Mouse (Mus musculus) 416B (cell line): ENCODE data around the gene St8sia1.

Experiments
- DNase-seq: peaks from one replicate; pipeline ENCODE4 v3.0.0; 2011; ENCODE audit warnings: low read depth

The St8sia1 gene

DNA sequence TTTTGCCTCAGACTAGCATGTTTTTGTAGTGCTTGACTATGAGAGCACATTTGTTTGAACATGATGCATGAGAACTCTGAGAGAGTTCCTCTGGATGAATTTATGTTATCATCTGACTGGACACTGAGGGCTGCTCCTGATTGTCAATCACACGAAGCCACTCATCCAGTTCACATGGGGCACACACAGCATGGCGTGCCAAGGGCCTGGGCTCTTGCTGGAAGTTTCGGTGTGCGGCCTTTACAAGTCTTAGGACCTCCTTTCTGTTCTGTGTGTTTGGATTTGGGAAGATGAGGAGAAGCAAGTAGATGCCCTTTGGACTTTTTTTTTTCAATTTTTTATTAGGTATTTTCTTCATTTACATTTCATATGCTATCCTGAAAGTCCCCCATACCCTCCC lies 100.4 kb downstream of the St8sia1 start:
- no peak for DNase-seq

GRCm38 (mm10) chr6:142862265-142862664 lies 102.0 kb downstream of the St8sia1 start:
- peak; percentile 89 for DNase-seq

GRCm38 (mm10) chr6:142860396-142860795 lies 103.9 kb downstream of the St8sia1 start:
- no peak for DNase-seq

DNA sequence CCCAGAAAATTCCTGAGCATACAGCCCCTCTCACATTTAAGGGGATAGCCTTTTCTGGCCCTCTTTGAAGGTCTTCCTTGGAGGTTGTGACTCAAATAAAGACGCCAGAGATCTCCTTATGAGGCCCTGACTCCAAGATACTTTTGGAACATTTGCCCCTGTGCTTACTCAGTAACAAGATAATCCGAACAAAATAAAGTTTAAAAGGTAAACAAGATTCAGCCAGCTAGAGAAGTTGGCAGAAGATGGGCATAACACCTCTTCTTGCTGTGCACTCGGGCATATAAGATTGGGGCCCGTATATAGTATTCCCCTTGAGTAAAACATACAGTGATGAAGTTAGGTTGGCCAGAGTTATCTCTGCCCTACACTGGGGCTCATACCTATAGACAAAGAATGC lies 104.3 kb downstream of the St8sia1 start:
- DNase-seq, result no peak

GRCm38 (mm10) chr6:142858937-142859336 lies 105.3 kb downstream of the St8sia1 start:
- DNase-seq, result peak; percentile 76

GRCm38 (mm10) chr6:142856258-142856874 lies 107.9 kb downstream of the St8sia1 start:
- DNase-seq, result peak; percentile 35

GRCm38 (mm10) chr6:142855761-142856160 lies 108.5 kb downstream of the St8sia1 start:
- DNase-seq, result no peak

DNA sequence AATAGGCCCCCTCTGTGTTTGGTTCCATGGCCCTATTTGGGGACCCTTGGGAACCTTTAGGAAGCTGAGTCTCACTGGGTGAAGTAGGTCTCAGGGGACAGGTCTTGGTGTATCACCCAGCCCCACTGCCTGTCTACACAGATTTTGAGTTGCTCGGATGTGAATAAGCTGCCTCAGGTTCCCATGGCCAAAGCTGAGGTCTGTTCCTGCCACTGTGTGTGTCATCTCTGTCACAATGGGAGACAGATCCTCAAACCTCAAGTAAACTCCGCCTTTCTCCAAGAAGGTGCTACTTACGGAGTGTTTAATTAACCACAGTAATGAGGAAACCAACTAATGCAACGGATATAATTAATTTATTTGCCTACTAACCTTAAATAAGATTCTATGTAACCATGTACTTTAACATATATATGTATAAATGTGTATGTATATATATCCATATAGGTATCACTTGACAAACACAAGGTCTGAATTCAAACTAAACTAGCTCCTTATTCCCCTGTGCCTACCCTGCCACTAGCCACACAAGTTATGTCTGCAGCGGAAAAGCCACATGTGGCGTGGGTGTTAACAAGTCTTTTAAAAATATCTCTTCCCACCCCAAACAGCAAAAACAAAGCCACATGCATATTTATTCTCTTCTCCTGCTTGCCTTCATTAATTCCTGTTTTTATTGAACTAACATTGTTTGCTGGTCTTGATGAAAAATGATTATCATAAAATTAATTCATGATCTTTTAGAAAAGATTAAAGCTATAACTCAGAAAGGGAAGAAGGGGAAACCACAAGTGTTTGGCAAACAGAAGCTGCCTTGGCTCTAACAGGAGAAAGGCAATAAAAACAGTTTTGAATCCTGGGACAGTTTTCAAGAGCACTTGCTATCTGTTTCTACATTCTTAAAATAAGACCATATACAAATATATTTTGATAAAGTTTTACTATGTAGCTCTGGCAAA lies 111.6 kb downstream of the St8sia1 start:
- DNase-seq, result peak; percentile 70

GRCm38 (mm10) chr6:142850436-142850835 lies 113.8 kb downstream of the St8sia1 start:
- DNase-seq, result no peak

- no peak for DNase-seq
Observed at GRCm38 (mm10) chr6:142849326-142849725, 114.9 kb downstream of the St8sia1 start.

GRCm38 (mm10) chr6:142847914-142848674 lies 116.2 kb downstream of the St8sia1 start:
- no peak for DNase-seq

GRCm38 (mm10) chr6:142846855-142847254 lies 117.4 kb downstream of the St8sia1 start:
- DNase-seq, result no peak

GRCm38 (mm10) chr6:142845066-142845465 lies 119.2 kb downstream of the St8sia1 start:
- no peak for DNase-seq

GRCm38 (mm10) chr6:142844061-142844460 lies 120.2 kb downstream of the St8sia1 start:
- DNase-seq, result no peak

DNA sequence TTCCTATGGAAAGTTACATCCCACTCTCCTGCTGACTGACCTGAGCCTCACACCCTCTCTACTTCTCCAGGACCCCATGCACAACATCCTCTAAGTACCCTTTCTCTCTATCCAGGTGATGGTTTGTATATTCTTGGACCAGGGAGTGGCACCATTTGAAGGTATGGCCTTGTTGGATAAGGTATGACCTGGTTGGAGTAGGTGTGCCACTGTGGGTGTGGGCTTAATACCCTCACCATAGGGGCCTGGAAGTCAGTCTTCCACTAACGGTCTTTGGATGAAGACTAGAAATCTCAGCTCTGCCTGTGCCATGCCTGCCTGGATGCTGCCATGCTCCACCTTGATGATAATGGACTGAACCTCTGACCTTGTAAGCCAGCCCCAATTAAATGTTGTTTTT lies 125.8 kb downstream of the St8sia1 start:
- no peak for DNase-seq

DNA sequence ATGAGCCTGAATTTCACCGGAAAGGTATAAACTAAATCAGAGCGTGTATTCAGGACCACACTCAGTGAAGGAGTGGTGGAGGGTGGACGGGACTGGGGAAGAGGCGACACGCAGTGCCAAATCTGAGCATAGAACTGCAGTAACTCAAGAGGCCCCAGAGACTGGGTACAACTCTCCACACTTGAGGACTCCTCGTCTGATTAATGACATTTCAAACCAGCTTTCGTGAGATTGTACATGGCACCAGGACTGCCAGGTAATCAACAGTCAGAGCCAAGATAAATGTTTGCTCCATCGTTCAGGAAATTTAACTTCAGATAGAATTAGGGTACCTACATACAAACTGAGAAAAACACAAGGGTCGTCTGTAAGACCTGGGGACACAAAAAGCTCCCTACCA lies 126.9 kb downstream of the St8sia1 start:
- DNase-seq, result no peak

DNA sequence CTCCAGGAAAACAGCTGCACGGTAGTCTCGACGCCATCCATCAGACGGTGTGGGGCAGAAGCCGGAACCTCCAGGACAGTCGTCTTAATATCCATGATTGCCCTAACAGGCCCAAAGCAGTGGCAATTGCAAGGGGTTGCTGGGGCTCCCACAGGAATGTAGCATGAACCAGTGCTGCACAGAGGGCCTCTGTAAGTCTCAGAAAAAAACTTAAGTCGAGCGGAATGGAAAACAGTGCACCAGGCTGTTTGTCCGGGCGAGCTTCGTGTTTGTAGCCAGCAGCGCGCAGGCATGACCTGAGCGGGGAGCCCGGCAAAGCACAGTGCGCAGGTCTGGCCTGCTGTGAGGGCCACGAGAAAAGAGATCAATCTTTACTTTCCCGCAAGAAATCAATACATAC lies 128.5 kb downstream of the St8sia1 start:
- no peak for DNase-seq

GRCm38 (mm10) chr6:142834911-142835310 lies 129.3 kb downstream of the St8sia1 start:
- DNase-seq, result no peak

DNA sequence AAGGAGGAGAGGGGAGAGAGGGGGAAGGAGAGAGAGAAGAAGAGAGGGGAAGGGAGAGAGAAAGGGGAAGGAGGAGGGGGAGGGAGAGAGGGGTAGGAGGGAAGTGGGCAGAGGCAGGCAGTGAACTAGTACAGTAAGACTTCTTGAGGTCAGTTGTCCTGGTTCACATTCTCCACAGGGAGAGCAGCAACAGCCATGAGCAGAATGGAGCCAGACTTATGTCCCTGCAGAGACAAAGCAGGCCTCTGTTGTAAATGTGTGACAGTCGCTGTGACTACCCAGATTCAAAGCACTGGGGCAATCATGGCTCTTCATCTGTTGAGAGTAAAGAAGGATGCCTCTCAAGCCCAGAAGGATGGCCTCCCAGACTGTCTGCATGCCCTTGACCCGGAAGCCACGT lies 132.5 kb downstream of the St8sia1 start:
- DNase-seq, result peak; percentile 89

GRCm38 (mm10) chr6:142831243-142831642 lies 133.0 kb downstream of the St8sia1 start:
- DNase-seq, result peak; percentile 98

DNA sequence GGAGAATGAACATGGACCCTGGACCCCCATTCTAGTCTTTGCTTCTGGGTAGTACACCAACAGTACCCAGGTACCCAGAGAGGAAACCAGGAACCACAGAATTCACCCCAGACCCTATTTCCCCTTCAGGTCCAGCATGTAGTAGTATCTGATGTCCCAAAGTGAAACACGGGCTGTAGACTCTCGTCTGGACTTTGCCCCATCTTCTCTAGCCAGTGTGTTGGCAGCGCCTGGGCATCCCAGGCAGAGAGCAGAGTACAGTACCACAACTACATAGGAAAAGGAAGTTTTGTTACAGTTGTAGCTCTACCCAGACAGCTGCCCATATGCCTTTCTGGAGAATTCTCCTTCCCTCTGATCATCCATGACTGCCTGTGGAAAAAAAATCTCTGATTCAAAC lies 134.0 kb downstream of the St8sia1 start:
- no peak for DNase-seq

GRCm38 (mm10) chr6:142825449-142825848 lies 138.8 kb downstream of the St8sia1 start:
- peak; percentile 8 for DNase-seq
